Mouse (Mus musculus) kidney, adult 2 months (tissue): ENCODE measurements around the gene Cdx2.

Source experiments
- CTCF ChIP-seq: fragments of 200-500 bp; conservative IDR thresholded peaks from 2 replicates; pipeline ENCODE4 v1.5.1; 2011; ENCODE audit warnings: low read depth, mild to moderate bottlenecking, control low read depth, low read length, moderate library complexity, mixed read lengths; ENCODE audit not compliant: insufficient read depth, insufficient read length
- POLR2A ChIP-seq: fragments of 200-500 bp; IDR thresholded peaks from one replicate; pipeline ENCODE4 v1.6.1; 2011; ENCODE audit warnings: low read depth, low read length, control low read depth

GRCm38 (mm10) chr5:147269371-147269770 lies 37.7 kb downstream of the Cdx2 start:
- no peak for TF ChIP-seq CTCF
- no peak for TF ChIP-seq POLR2A
